Mouse (Mus musculus): ENCODE data around the gene Htt. TPM values are rescaled to one million over a fixed set of nuclear protein-coding genes. Genes with fewer than 3 reads are reported as not detected.

Gene Htt
- total and polyA plus RNA-seq, 2 experiments, result 5.2 to 10.2 TPM

DNA sequence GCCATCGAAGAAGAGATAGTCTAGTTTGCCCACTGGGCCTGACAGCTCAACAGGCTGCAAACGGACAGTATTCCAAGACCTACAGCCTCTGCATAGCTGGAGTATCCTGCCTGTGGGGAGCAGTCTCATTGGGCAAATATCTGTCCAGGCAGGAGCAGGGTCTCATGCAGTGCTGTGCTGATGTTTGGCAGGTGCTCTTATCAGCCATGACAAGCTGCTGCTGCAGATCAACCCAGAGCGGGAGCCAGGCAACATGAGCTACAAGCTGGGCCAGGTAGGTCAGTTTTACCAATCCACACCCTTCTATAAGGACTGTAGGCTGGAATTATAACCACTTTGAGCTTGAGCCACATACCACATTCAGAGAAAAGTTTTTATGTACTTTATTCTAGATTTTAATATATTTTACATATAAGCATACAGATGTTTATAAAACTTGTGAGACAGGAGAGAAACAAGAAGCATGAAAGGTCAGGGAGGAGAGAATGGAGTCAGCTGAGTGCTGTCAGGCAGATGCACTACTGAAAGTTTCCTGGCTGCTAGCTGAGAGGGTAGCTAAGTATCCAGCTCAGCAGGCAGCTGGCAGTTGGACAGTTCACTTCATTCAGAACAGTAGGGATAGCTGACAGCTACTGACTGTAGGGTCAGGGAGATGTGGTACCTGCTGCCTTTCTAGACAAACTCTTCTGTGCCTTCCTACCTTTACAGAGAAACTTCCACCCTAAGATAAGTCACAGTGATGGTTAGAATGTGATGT is 135.3 kb downstream of the Htt start:
- 91% methylated on average over 3 of the region's 3 CpGs for WGBS
- no peaks in the 10 kb centered on the region for H3K79me2 ChIP-seq (ENCODE audit: control insufficient read depth, insufficient read depth, low read length)
- DNase-seq (ENCODE audit: extremely low read depth, low read depth, low spot score), result no peak
- H3K4me3 ChIP-seq (ENCODE audit: insufficient read depth, low read depth, low read length), result no peak overlapping the region
- H3K27me3 ChIP-seq (ENCODE audit: control insufficient read depth, insufficient read depth, low read length), result no peaks in the 10 kb centered on the region
- no peak overlapping the region for H3K27ac ChIP-seq (replicated peaks; ENCODE audit: insufficient read depth, low read depth, low read length)
- TF ChIP-seq CTCF (IDR thresholded peaks at IDR 0.05; ENCODE audit: low read depth, low read length), result no peak
- peaks cover 61% of the 10 kb centered on the region for H3K36me3 ChIP-seq (ENCODE audit: control insufficient read depth, insufficient read depth, low read length)
- no peak overlapping the region for H3K9ac ChIP-seq (ENCODE audit: low read depth, low read length)
- no peaks in the 10 kb centered on the region for H3K4me1 ChIP-seq (ENCODE audit: control insufficient read depth, insufficient read depth, low read length)

DNA sequence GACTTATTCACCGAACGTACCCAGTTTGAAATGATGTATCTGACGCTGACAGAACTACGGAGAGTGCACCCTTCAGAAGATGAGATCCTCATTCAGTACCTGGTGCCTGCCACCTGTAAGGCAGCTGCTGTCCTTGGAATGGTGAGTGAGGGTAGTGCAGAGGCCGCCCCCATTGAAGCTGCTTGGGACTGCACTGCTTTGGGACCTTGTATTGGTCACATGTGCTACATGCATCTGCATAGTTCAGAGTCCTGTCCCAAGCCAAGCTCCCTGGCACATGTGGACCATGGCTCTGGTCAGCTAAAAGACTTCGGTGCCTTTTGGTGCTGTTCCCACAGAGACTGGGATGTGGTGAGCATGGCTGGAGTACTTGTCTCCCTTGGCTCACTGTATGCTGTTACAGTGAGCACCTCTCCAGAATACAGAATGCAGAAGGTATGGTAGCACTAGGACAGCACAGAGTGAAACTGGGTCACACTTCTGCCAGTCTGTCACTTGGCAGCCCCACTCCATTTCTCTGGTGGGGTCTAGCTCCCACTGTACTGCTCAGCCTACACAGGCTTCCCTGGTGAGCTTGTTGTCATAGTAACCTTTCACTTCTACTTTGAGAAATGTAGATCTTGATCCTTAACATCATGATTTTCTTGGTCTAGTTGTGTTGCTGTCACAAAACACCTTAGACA is 138.4 kb downstream of the Htt start:
- no peak for DNase-seq (ENCODE audit: extremely low read depth, low read depth, low spot score)
- Histone ChIP-seq H3K4me1 (ENCODE audit: control insufficient read depth, insufficient read depth, low read length) (no peaks in the 10 kb centered on the region), H3K9ac (ENCODE audit: low read depth, low read length) (no peak overlapping the region), H3K27me3 (ENCODE audit: control insufficient read depth, insufficient read depth, low read length) (no peaks in the 10 kb centered on the region), H3K79me2 (ENCODE audit: control insufficient read depth, insufficient read depth, low read length) (no peaks in the 10 kb centered on the region), H3K4me3 (ENCODE audit: insufficient read depth, low read depth, low read length) (no peak overlapping the region), H3K27ac (replicated peaks; ENCODE audit: insufficient read depth, low read depth, low read length) (no peak overlapping the region), H3K36me3 (ENCODE audit: control insufficient read depth, insufficient read depth, low read length) (peaks cover 64% of the 10 kb centered on the region)
- TF ChIP-seq POLR2A (IDR thresholded peaks at IDR 0.05; ENCODE audit: extremely low read depth, insufficient read depth, low read length) (no peak), CTCF (IDR thresholded peaks at IDR 0.05; ENCODE audit: low read depth, low read length) (no peak)
- WGBS, result 94% methylated on average over 6 of the region's 6 CpGs

DNA sequence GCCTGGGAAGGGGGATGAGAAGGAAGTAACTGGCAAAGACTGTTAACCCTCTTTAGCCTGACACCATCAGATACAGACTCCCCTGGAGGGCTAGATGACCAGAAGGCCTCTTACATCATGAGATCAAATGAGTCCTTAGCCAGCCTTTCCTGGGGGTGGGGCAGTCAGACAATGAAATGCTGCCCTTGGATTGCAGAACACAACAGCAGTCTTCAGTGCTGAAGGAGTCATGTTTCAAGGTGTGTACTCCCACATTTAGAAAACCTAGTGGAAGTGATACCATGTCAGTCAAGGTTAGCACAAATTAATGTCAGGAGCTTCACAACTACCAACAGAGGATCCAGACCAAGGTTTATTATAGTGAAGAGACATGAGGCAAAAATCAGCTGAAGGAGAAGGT is 140.8 kb downstream of the Htt start:
- TF ChIP-seq POLR2A (IDR thresholded peaks at IDR 0.05; ENCODE audit: extremely low read depth, insufficient read depth, low read length), result no peak
- no peak for TF ChIP-seq CTCF (IDR thresholded peaks at IDR 0.05; ENCODE audit: low read depth, low read length)
- Histone ChIP-seq H3K9ac (ENCODE audit: low read depth, low read length) (no peak overlapping the region), H3K27me3 (ENCODE audit: control insufficient read depth, insufficient read depth, low read length) (no peaks in the 10 kb centered on the region), H3K79me2 (ENCODE audit: control insufficient read depth, insufficient read depth, low read length) (no peaks in the 10 kb centered on the region), H3K27ac (replicated peaks; ENCODE audit: insufficient read depth, low read depth, low read length) (no peak overlapping the region), H3K36me3 (ENCODE audit: control insufficient read depth, insufficient read depth, low read length) (peaks cover 59% of the 10 kb centered on the region), H3K4me1 (ENCODE audit: control insufficient read depth, insufficient read depth, low read length) (no peaks in the 10 kb centered on the region), H3K4me3 (ENCODE audit: insufficient read depth, low read depth, low read length) (no peak overlapping the region)
- DNase-seq (ENCODE audit: extremely low read depth, low read depth, low spot score), result no peak

DNA sequence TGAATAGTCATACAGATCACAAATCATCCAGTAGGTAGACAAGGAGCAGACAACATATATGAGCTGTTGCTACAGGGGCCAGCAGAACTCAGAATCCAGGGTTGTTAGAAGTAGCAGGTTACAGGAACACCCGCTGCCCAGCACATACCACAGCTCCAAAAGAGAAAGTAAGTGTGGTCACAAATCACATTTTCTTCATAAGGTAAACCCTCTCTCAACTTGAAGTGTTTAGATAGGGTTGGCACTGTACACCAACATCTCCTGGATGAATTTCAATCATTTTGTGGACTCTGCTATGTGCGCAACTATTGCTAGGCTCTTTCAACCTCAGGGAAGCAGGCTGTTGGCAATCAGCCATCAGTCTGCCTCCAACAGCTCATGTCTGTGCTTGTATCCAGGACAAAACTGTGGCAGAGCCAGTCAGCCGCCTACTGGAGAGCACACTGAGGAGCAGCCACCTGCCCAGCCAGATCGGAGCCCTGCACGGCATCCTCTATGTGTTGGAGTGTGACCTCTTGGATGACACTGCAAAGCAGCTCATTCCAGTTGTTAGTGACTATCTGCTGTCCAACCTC is 141.4 kb downstream of the Htt start:
- no peak overlapping the region for H3K4me3 ChIP-seq (ENCODE audit: insufficient read depth, low read depth, low read length)
- H3K9ac ChIP-seq (ENCODE audit: low read depth, low read length), result no peak overlapping the region
- no peaks in the 10 kb centered on the region for H3K4me1 ChIP-seq (ENCODE audit: control insufficient read depth, insufficient read depth, low read length)
- WGBS, result 49% methylated on average over 5 of the region's 5 CpGs
- H3K27ac ChIP-seq (replicated peaks; ENCODE audit: insufficient read depth, low read depth, low read length), result no peak overlapping the region
- no peaks in the 10 kb centered on the region for H3K27me3 ChIP-seq (ENCODE audit: control insufficient read depth, insufficient read depth, low read length)
- TF ChIP-seq CTCF (IDR thresholded peaks at IDR 0.05; ENCODE audit: low read depth, low read length), result no peak
- peak; percentile 73 for DNase-seq (ENCODE audit: extremely low read depth, low read depth, low spot score)
- no peaks in the 10 kb centered on the region for H3K79me2 ChIP-seq (ENCODE audit: control insufficient read depth, insufficient read depth, low read length)
- H3K36me3 ChIP-seq (ENCODE audit: control insufficient read depth, insufficient read depth, low read length), result peaks cover 56% of the 10 kb centered on the region

DNA sequence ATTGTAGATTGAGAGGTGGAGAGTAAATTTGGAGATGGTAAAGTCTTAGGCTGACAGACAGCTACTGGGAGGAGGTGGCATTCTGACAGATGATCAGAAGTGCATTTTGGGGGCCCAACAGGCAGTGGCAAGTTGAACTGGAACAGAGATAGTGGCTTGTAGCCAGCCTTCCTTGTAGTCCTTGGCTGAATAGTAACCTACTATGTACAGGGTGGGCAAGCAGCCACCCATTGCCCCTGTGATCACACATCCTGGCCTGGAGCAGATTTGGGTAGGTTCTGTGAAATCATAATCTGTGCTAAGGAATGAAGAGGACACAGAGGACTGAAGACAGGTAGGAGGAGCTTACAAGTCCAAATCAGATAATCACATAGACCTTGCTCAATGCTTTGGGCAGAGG is 142.9 kb downstream of the Htt start:
- peaks cover 43% of the 10 kb centered on the region for H3K36me3 ChIP-seq (ENCODE audit: control insufficient read depth, insufficient read depth, low read length)
- no peaks in the 10 kb centered on the region for H3K27me3 ChIP-seq (ENCODE audit: control insufficient read depth, insufficient read depth, low read length)
- no peak for DNase-seq (ENCODE audit: extremely low read depth, low read depth, low spot score)
- no peak overlapping the region for H3K4me3 ChIP-seq (ENCODE audit: insufficient read depth, low read depth, low read length)
- no peaks in the 10 kb centered on the region for H3K4me1 ChIP-seq (ENCODE audit: control insufficient read depth, insufficient read depth, low read length)
- no peak overlapping the region for H3K27ac ChIP-seq (replicated peaks; ENCODE audit: insufficient read depth, low read depth, low read length)
- H3K79me2 ChIP-seq (ENCODE audit: control insufficient read depth, insufficient read depth, low read length), result no peaks in the 10 kb centered on the region
- TF ChIP-seq POLR2A (IDR thresholded peaks at IDR 0.05; ENCODE audit: extremely low read depth, insufficient read depth, low read length), result no peak
- TF ChIP-seq CTCF (IDR thresholded peaks at IDR 0.05; ENCODE audit: low read depth, low read length), result no peak
- H3K9ac ChIP-seq (ENCODE audit: low read depth, low read length), result no peak overlapping the region

DNA sequence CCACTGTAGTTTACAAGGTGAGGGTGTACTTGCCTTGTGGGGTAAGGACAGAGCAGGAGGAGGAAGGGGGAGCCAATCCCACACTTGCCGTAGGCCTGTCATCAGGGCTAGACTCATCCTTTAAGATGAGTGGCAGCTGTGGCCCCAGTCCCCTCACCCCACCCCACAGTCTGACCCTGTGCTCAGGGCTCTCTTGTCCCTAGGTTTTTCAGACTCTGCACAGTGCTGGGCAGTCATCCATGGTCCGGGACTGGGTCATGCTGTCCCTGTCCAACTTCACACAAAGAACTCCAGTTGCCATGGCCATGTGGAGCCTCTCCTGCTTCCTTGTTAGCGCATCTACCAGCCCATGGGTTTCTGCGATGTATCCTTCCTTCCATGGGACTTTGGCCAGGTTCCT is 145.7 kb downstream of the Htt start:
- Histone ChIP-seq H3K9ac (ENCODE audit: low read depth, low read length) (no peak overlapping the region), H3K4me1 (ENCODE audit: control insufficient read depth, insufficient read depth, low read length) (no peaks in the 10 kb centered on the region), H3K27me3 (ENCODE audit: control insufficient read depth, insufficient read depth, low read length) (no peaks in the 10 kb centered on the region), H3K27ac (replicated peaks; ENCODE audit: insufficient read depth, low read depth, low read length) (no peak overlapping the region), H3K79me2 (ENCODE audit: control insufficient read depth, insufficient read depth, low read length) (no peaks in the 10 kb centered on the region), H3K4me3 (ENCODE audit: insufficient read depth, low read depth, low read length) (no peak overlapping the region), H3K36me3 (ENCODE audit: control insufficient read depth, insufficient read depth, low read length) (peaks cover 24% of the 10 kb centered on the region)
- DNase-seq (ENCODE audit: extremely low read depth, low read depth, low spot score), result no peak
- TF ChIP-seq CTCF (IDR thresholded peaks at IDR 0.05; ENCODE audit: low read depth, low read length), result no peak
- TF ChIP-seq POLR2A (IDR thresholded peaks at IDR 0.05; ENCODE audit: extremely low read depth, insufficient read depth, low read length), result no peak
- WGBS, result 97% methylated on average over 4 of the region's 4 CpGs

Data from liver, adult 2 months (tissue).